Mouse (Mus musculus) retina, adult 2 months (tissue): ENCODE data around the gene Gabrr2.
"Not testable (repeated sequence)": the region's sequence is repeated elsewhere in the genome, so short reads cannot be mapped to it uniquely, and the experiment has no call there.

ENCODE experiments used
- DNase-seq: peaks from one replicate; pipeline ENCODE4 v3.0.0-alpha.2; 2012; ENCODE audit warnings: low read depth, low spot score

The Gabrr2 gene

DNA sequence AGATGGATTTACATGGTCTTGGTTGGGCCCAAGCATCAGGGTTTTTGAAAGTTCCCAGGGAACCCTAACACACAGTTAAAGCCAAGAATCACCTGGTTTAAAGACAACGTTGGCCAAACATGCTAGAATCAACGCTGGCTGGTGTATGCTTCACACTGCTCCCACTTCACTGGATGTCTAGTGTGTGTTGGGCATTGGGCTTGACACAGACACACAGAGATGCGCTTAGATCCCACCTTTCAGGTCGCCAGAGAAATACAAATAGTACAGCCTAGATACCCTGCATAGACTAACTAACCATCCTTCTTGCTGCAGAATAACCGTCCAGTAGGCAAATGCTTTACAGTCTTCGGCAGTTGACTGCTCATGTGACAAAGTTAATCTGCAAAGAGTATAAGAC lies 7.5 kb downstream of the Gabrr2 start:
- DNase-seq = no peak

DNA sequence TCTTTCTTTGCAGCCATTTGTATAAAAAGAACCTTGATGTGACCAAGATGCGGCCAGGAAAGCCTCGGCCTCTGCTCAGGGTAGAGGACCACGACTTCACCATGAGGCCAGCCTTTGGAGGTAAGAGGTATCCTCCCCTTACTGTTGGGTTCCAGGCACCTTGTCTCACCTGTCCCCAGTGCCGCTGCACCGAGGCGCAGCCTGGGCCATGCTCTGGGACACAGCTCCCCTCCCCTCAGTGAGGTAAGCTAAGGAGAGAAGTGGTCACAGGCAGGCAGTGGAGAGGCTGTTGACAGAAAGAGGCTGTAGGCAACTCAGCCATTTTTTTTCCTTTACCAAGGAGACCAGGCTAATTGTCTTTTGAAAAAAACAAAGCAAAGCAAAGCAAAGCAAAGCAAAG lies 8.5 kb downstream of the Gabrr2 start:
- no peak for DNase-seq

DNA sequence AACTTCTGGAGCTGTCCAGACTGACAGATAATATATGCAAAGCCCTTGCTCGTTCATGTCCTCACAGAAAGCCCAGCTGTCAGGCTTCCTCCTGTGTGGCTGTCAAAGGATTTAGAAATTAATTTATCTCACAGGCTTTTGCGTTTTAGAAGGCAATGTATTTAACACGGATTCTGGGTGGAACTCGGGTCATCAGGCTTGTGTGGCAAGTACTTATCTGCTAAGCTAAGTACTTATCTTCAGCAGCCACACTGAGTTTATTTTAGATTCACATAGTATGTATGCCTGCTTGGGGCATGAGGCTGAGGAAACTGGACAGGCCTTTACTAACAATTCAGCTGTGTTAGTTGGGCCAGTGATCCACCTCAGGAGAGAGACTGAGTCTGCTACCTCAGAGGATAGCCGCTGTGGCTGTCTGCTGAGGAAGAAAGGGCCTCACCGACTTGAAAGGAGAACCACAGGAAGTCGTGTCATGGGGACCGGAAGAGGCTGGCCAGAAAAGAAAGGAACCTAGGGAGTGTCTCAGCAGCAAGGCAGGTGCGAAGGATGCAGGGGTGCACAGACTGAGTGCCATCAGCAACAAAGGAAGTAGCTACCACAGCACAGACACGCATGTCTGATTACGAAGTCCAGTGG lies 9.8 kb downstream of the Gabrr2 start:
- no peak for DNase-seq

DNA sequence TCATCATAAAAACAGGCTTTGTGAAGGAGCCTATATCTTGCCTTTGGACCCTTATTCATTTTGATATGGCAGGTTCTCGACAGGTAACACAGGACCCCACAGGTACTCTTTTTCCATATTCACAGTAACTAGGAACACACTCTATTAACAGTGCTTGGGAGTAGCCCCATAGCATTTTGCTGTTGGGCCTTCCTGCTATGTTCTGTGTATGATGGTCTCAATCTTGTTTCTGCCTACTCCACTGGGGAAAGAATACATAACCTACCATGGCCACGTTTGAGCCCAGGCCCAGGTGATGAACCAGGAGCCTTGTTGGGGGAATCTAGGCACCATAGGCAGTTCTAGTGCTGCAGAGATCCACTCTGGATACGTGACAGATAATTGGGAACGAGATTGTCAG lies 11.6 kb downstream of the Gabrr2 start:
- DNase-seq = no peak

DNA sequence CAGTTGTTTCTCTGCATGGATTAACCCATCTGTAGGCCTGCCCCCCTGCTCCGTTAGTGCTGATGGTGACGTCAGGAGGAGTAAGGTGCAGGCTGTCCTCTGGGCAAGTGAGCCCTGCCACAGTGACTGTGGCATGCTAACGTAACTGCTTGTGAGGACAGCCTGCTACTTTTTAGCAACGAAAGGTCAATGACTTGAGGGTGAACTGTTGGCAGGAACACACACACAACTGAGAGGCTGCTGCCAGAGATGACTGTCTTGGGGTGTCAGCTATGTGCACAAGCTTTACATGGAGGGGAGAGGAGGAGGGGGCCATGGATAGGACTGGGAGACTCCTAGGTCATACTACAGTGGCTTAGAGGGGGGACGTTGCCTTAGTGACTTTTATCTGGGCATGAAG lies 12.1 kb downstream of the Gabrr2 start:
- no peak for DNase-seq

DNA sequence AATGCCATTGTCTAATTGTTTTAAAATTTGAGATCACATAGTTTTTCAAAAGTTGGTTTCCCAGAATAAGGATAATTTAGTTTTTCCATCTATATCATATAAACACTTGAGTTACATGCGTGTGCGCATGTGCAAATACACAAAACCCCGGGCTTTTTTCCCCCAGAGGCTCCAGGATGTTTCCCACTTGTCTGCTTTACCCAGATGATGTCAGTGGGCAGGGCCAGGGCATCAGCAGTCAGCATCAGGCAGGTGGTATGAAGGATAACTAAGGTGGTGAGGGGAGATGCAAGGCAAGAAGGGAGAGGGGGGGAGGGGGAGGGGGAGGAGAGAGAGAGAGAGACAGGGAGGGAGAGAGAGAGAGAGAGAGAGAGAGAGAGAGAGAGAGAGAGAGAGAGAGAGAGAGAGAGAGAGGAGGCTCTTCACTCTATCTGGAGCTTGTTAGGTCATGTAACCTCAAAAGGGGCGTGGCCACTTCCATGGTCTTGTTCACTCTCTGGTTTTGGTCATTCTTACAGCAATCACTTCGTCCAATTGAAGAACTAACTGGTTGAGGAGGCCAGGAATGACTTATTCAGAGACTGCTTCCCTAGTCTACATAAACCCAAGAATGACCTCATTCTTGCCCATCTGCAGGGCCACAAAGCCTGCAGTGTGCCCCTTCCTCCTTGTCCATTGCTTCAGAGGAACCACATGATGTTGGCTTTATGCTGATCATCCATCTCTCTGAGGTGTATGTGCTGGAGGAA lies 13.2 kb downstream of the Gabrr2 start:
- DNase-seq = no peak

DNA sequence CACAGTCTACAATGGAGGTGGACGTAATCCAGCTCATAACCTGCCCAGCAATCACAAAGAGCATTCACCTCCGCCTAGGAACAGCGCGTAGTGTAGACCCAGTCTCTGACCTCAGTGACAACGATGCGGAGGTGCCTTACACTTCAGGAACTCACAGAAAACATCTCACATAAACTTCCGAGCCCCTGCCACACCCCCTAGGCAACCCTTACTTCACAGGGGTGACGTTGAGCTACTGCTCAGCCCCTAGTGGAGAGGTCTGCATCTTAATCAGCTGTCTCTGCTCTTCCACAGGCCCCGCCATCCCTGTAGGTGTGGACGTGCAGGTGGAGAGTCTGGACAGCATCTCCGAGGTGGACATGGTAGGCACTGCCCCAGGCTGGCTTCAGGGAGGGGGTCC lies 14.4 kb downstream of the Gabrr2 start:
- DNase-seq = no peak

DNA sequence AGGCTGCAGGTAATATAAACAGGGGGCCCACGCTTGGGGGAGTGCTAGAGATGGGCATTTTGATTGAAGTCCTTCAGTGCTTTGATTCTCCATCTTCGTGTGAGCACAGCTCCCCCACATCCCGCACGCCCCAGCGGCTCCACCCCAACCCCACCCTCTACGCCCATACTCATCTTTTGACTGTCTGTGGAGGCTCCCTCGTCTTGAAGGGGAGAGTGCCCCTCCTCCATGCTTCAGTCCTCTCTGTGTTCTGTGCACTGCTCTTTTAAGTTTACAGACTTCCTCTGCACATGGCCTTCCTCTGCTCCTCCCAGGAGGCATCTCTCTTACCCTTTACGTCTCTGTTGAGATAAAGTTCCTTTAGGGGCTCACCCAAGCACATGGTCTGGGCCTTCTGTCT lies 14.9 kb downstream of the Gabrr2 start:
- DNase-seq = no peak

DNA sequence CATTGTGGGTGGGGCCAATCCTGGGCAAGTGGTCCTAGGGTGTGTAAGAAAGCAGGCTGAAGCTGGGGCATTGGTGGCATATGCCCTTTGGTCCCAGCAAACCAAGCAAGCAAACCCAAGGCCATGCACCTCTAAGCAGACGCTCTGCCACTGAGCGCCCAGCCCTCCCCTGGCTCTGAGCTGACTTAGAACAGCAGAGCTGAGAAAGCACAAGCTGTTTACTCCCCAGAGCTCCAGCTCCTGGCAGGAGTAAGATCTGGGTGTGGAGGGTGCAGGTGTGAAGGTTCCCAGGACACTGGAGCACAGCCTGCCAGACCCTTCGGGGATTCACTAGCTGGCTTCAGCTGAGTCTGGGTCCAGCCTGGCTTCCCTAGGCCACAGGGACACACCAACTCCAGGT lies 15.7 kb downstream of the Gabrr2 start:
- no peak for DNase-seq

DNA sequence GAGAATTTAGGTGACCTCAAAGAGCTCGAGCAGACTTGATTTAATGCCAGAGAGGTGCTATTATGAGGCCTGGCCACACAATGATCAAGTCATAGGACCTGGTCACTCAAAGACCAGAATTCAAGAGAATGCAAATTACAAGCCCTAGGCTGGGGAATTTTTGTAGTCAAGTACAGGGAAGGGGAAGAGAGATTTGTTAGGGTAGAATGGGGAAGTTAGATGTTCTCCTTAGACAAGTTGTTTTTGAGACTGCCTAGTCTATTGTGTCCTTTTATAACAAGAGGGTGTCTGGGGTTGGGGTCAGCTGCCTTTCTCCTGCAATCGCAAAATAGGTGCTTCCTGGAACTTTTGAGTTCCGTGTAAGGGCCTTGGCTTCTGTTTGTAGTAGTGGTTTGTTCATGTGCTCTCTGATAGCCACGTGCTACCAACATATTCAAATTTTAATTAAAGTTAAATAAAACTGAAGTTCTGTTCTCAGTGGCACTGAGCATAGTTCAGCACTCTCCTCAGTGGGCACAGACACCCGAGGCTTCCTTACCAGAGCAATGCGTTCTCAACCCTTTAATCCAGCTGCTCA lies 36.4 kb downstream of the Gabrr2 start:
- DNase-seq = no peak

DNA sequence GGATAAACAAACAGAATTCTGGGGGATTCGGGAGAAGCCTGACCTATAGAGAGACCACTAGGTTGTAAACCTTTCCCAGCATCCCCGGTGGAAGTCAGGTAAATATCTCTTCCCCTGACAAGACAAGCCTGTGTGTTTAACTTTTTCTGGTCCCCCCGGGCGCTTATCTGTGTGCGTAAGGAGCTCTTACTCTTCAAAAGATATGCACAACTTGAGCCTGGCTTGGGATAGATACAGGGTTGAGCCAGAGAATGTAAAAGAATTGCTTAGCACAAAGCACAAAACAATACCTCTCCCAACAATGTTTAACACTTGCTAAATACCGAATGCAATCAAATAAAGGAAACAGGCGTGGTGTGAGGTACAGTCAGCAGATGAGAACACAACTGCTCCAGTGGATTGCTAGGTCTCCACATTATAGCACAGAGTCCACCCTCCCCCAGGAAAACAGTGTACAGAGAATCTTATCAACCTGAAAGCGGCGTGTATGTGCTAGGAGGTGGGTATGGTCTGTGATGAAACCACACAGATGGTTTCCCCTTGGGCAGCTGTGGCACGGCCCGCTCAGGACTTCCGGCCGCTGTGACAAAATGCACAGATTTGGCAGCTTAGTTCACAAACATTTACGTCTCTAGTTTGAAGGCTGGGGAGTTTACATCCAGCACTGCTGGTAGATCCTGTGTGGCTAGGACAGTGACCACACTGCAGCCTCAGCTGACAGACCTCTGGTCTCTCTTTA lies 47.1 kb downstream of the Gabrr2 start:
- no peak for DNase-seq

DNA sequence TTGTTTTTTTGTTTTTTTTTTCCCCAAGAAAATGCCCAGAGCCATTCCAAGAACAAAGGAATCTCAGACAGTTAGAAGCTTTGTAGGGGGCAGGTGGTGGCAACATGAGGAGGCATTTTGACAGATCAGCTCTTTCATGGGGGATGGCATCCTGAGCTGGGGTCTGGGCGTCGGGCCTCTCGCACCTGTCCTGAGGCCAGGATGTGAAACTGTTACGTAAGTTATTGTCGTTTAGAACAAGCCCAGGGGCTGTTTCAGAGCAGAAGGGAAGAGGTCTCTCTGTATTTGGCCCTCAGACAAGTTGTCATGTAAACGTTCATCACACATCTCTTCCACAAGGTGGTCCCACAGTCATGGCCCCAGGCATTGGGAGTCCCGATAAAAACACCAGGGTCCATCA lies 48.0 kb downstream of the Gabrr2 start:
- no peak for DNase-seq

DNA sequence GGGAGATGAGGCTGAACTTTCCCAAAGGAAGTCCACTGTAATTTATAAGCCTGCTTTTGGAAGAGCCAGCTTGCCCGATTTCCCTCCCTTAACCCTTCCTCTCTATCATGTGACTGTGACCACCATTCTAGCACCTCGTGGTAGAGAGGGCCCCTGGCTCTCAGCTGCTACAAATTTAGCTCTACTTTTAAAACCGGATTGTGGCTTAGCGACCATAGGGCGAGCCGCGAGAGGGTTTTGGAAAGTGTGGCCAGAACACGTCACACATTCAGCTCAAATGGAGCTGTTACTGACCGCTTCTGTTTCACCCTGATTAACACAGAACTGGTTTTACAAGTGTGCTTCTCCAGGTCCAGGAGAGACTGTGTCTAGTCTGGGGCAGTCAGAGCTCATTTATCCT lies 48.6 kb downstream of the Gabrr2 start:
- DNase-seq = no peak

DNA sequence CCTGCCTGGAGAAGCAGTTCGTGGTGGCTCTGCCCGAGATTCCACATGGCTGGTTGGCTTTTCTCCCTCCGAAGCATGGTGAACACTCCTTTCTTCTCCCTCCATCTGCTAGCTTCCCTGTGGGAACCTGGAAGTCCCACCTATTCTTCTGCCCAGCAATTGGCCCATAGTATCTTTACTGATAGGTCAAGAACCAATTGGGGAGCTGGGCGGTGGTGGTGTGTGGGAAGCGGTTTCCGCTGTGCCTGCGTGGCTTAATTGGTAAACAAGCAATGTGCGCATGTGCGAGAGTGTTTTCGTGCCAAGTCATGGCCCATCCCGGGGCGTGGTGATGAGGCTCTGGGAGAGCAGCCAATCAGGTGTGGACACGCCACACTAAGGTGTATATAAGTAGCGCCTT lies 50.1 kb downstream of the Gabrr2 start:
- not testable (repeated sequence) for DNase-seq

DNA sequence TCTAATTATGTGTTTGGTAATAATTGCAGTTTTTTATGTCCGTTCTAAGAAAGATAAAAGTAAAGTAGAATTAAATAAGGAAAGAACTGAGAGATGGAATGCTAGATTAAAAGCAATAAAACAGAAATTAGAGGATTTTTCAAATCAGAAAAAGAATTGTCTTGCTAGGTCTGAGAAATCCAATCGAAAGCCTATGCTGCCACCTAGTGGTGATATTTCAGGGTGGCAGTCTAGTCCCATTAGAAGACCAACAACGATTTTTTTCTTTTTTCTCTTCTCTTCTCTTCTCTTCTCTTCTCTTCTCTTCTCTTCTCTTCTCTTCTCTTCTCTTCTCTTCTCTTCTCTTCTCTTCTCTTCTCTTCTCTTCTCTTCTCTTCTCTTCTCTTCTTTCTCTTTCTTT lies 56.3 kb downstream of the Gabrr2 start:
- peak; percentile 52 for DNase-seq

DNA sequence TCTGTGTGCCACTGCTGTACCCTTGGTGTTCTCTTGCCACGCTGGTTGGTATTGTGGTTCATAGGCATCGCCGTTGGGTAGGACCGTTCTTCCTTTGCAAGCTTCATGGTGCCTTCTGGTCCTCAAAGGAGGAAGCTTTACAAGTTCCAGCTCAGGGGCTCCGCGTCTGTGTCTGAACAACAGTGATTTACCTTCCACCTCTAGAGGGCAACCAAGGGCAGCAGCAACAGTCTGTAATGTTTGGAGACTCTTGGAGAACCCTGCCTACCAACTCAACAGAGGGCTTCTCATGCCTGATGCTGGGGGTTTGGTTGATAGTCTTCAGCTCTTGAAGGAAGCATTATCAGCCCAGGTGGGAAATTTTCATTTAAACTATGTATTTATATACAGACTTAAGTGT lies 61.7 kb downstream of the Gabrr2 start:
- no peak for DNase-seq

DNA sequence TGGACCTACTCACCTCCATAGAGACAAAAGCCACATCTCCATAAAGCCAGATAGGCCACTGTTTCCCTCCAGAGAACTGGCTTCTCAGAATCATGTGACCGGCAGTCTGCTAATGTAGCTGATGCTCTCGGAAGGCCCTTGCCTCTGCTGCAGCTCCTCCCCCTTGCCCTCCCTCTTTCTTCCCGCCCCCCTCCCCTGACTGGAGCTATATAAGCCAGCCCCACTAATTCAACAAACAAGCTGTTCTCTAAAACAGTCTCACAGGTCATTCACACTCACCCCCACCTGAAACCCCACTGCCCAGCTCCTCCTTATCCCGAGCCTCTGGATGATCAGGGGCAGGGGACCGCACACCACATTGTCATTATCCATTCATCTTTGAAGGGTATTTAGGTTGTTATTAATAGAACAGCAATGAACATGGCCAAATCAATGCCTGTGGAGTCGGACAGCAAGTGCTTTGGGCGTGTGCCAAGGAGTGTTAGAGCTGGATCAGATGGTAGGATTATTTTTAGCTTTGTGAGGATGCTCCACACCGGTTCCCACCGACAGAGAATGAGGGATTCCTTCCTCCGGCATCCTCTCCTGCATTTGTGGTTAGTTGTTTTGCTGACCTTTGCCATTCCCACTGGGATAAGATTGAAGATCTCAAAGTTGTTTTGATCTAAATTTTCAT lies 62.7 kb downstream of the Gabrr2 start:
- DNase-seq = peak; percentile 42

DNA sequence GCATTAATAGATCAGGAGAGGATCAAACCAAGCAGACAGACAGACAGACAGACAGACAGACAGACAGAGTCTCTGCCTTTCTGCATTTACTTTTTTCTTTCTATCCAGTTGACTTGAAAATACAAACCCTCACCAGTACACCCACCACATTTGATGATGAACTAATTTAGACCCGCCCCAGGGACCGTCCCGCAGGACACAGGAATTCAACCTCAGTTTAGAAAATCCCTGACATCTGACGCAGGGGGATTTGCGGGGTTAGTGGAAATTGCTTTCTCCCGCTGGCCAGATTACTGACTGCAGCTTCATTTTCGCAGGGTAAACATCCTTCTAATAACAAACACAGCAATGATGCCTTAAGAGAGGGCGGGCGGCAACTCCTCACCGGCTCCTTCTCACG lies 69.4 kb downstream of the Gabrr2 start, which contains the start of gene Gabrr1:
Gabrr1 (plus strand) TSS at position 301 of the 400 bp plus-strand sequence.
- no peak for DNase-seq
